Comparison of ENCODE assay signal across 18 mouse cellular contexts in the genomic region with DNA sequence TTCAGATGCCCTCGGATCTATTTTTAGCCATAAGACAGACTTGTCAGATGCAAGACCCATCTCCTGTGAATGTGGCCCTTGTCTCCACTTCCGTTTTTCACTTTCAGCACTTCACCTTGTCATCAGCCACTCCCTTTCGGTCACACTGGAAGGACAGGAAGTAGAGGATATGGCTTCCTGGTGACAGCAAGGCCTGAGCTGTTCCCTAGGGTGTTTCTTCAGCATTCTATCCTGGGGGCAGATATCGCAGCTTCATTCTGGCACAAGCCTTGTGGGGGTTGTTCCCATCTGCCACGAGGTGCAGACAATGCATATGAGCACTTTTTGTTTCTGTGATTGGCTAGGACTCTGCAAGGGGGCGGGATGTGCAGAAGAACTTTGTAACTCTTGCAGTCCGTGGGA.
DNase-seq lines count a peak whose midpoint lies in the region; ATAC-seq and TF ChIP-seq lines count a peak whose summit lies in the region.
"Had no signal": no experiment of that assay in that cellular context is flagged by ENCODE, and none has a peak within 500 bp of the region (broad histone marks: within the 10 kb centered on the region; RNA-seq: fewer than 3 reads in every experiment).

No protein-coding gene starts in this region.

- intact Hi-C loops in left cerebral cortex, postnatal 25 days (cut with DNase I), result loop anchor here (1.0 to 5.0 kb wide), 5 partner anchors 18 to 151 kb away; no protein-coding TSS in a partner anchor

- WGBS in hindbrain, embryonic 14.5 days, result 84% methylated on average over 7 of the region's 7 CpGs
- WGBS in hindbrain, postnatal 0 days, result 79% methylated on average over 7 of the region's 7 CpGs

- H3K4me2 ChIP-seq in CH12.LX (ENCODE audit: insufficient read depth, low read depth, poor library complexity, severe bottlenecking), result peak overlapping the region; percentile 0; the same call in 1 of the 2 replicates
- no peak overlapping the region for H3K4me2 ChIP-seq in hindbrain, embryonic 14.5 days (replicated peaks)
- H3K4me2 ChIP-seq in hindbrain, postnatal 0 days (ENCODE audit: low read depth, low read length), result no peak overlapping the region
- H3K4me2 ChIP-seq: embryonic facial prominence, embryonic 12.5 days; limb, embryonic 15.5 days; midbrain, embryonic 15.5 days had no signal

- TF ChIP-seq RAD21 in CH12.LX (IDR thresholded peaks at IDR 0.05; ENCODE audit: low read depth, low read length), result no peak

- no peaks in the 10 kb centered on the region for H3K9me3 ChIP-seq in CH12.LX (replicated peaks; ENCODE audit: low read length)
- H3K9me3 ChIP-seq in hindbrain, embryonic 14.5 days (ENCODE audit: control insufficient read depth, low read length), result no peaks in the 10 kb centered on the region
- no peaks in the 10 kb centered on the region for H3K9me3 ChIP-seq in hindbrain, postnatal 0 days (ENCODE audit: low read length)
- H3K9me3 ChIP-seq: embryonic facial prominence, embryonic 12.5 days; limb, embryonic 15.5 days; midbrain, embryonic 15.5 days had no signal

- H3K79me2 ChIP-seq in CH12.LX (replicated peaks; ENCODE audit: control insufficient read depth, extremely low read depth, insufficient read depth, poor library complexity, severe bottlenecking), result no peaks in the 10 kb centered on the region

- ATAC-seq in granulocyte monocyte progenitor cell, adult 5-6 weeks (replicated peaks; ENCODE audit: poor library complexity, severe bottlenecking), result peak; percentile 61
- no peak for ATAC-seq in hindbrain, embryonic 14.5 days (ENCODE audit: low FRiP score)
- ATAC-seq in hindbrain, postnatal 0 days, result no peak
- ATAC-seq: liver, postnatal 0 days; midbrain, embryonic 15.5 days had no signal

- DNase-seq in 3134 (ENCODE audit: extremely low read depth, insufficient read length, low spot score) (peak; percentile 10), CH12.LX (ENCODE audit: extremely low read depth) (peak; percentile 88)
- DNase-seq in left cerebral cortex, postnatal 25 days (ENCODE audit: low spot score in 2 of 2), result peak; percentile 57 to 96
- DNase-seq in ovary, postnatal 36 days (ENCODE audit: low spot score), result no peak
- DNase-seq in cerebellum, adult 11-12 months, result no peak
- DNase-seq in hindbrain, embryonic 14.5 days (ENCODE audit: low spot score), result no peak
- DNase-seq in hindbrain, postnatal 0 days (ENCODE audit: low spot score), result no peak
- DNase-seq: cerebellum, postnatal 36 days; gastrocnemius, adult 2 months; heart, postnatal 14 days; kidney, adult 9 months; liver, postnatal 0 days; thymus, postnatal 14 days had no signal

- TF ChIP-seq CTCF in CH12.LX (conservative IDR thresholded peaks at IDR 0.05 in 1 of 2, IDR thresholded peaks at IDR 0.05 in 1 of 2; ENCODE audit: low read depth in 2 of 2, low read length in 2 of 2), result no peak
- TF ChIP-seq CTCF in hindbrain, postnatal 0 days (IDR thresholded peaks at IDR 0.05; ENCODE audit: low read depth), result no peak

- no peak overlapping the region for H3K9ac ChIP-seq in CH12.LX (ENCODE audit: insufficient read depth, low read depth)
- no peak overlapping the region for H3K9ac ChIP-seq in hindbrain, embryonic 14.5 days
- no peak overlapping the region for H3K9ac ChIP-seq in hindbrain, postnatal 0 days (replicated peaks; ENCODE audit: low read length)
- H3K9ac ChIP-seq: embryonic facial prominence, embryonic 12.5 days; limb, embryonic 15.5 days; liver, postnatal 0 days; midbrain, embryonic 15.5 days had no signal

- no peak for TF ChIP-seq POLR2A in CH12.LX (IDR thresholded peaks at IDR 0.05; ENCODE audit: low read depth, low read length)

- dilution Hi-C loops in CH12.LX (cut with MboI; ENCODE audit: extremely low pct_ligation_motif_present, extremely low pct_unique_long_range_greater_than_20kb, low sequenced_read_pairs), result no loop called here

- H3K36me3 ChIP-seq in CH12.LX (replicated peaks in 1 of 2; ENCODE audit: control insufficient read depth in 1 of 2, insufficient read depth in 1 of 2, low read length in 1 of 2), result no peaks in the 10 kb centered on the region
- no peaks in the 10 kb centered on the region for H3K36me3 ChIP-seq in hindbrain, embryonic 14.5 days (replicated peaks; ENCODE audit: control insufficient read depth, insufficient read depth)
- H3K36me3 ChIP-seq in hindbrain, postnatal 0 days (ENCODE audit: insufficient read depth, low read length), result no peaks in the 10 kb centered on the region
- H3K36me3 ChIP-seq: embryonic facial prominence, embryonic 12.5 days; limb, embryonic 15.5 days; midbrain, embryonic 15.5 days had no signal

- in situ Hi-C loops in CH12.LX (cut with MboI; ENCODE audit: low pct_ligation_motif_present, low pct_unique_long_range_greater_than_20kb, low sequenced_read_pairs), result no loop called here

- TF ChIP-seq EP300 in CH12.LX (IDR thresholded peaks at IDR 0.05; ENCODE audit: low read length), result peak; percentile 75

- H3K27me3 ChIP-seq in CH12.LX (replicated peaks), result no peaks in the 10 kb centered on the region
- H3K27me3 ChIP-seq in hindbrain, embryonic 14.5 days (ENCODE audit: control insufficient read depth, insufficient read depth, low read length), result no peaks in the 10 kb centered on the region
- no peaks in the 10 kb centered on the region for H3K27me3 ChIP-seq in hindbrain, postnatal 0 days (ENCODE audit: insufficient read depth, low read length)
- H3K27me3 ChIP-seq: embryonic facial prominence, embryonic 12.5 days; limb, embryonic 15.5 days; midbrain, embryonic 15.5 days had no signal

- no peak overlapping the region for H3K27ac ChIP-seq in CH12.LX (ENCODE audit: insufficient read depth, low read depth)
- no peak overlapping the region for H3K27ac ChIP-seq in hindbrain, embryonic 14.5 days
- H3K27ac ChIP-seq in hindbrain, postnatal 0 days, result no peak overlapping the region
- H3K27ac ChIP-seq: embryonic facial prominence, embryonic 12.5 days; gastrocnemius, adult 2 months; limb, embryonic 15.5 days; macrophage; midbrain, embryonic 15.5 days had no signal

- H3K4me3 ChIP-seq in CH12.LX (replicated peaks in 1 of 3; ENCODE audit: low read depth in 2 of 3, low read length in 2 of 3, poor library complexity in 1 of 3), result no peak overlapping the region
- H3K4me3 ChIP-seq in hindbrain, embryonic 14.5 days (replicated peaks; ENCODE audit: low read length), result no peak overlapping the region
- H3K4me3 ChIP-seq in hindbrain, postnatal 0 days (ENCODE audit: low read length), result no peak overlapping the region
- H3K4me3 ChIP-seq: embryonic facial prominence, embryonic 12.5 days; gastrocnemius, adult 2 months; limb, embryonic 15.5 days; midbrain, embryonic 15.5 days had no signal

- peaks cover 12 to 18% of the 10 kb centered on the region in 2 experiments for H3K4me1 ChIP-seq in CH12.LX (ENCODE audit: control insufficient read depth in 1 of 2, insufficient read depth in 2 of 2)
- no peaks in the 10 kb centered on the region for H3K4me1 ChIP-seq in hindbrain, embryonic 14.5 days (replicated peaks; ENCODE audit: control insufficient read depth, insufficient read depth, low read length)
- no peaks in the 10 kb centered on the region for H3K4me1 ChIP-seq in hindbrain, postnatal 0 days (ENCODE audit: insufficient read depth, low read length)
- H3K4me1 ChIP-seq: embryonic facial prominence, embryonic 12.5 days; limb, embryonic 15.5 days; midbrain, embryonic 15.5 days had no signal

TF ChIP-seq in CH12.LX, 34 proteins besides CTCF, POLR2A, EP300 and RAD21:
- TF ChIP-seq JUND (conservative IDR thresholded peaks at IDR 0.05; ENCODE audit: low read depth, low read length) (no peak), ETS1 (conservative IDR thresholded peaks at IDR 0.05; ENCODE audit: low read depth, low read length) (peak; percentile 47), BHLHE40 (IDR thresholded peaks at IDR 0.05; ENCODE audit: low read depth, low read length) (peak; percentile 67), JUN (IDR thresholded peaks at IDR 0.05; ENCODE audit: insufficient read depth, low read depth, low read length) (0 out of 2 replicates have a peak, but pooled peaks have one; percentile 24), ELF1 (IDR thresholded peaks at IDR 0.05; ENCODE audit: low read depth, low read length) (peak; percentile 73), MEF2A (IDR thresholded peaks at IDR 0.05; ENCODE audit: borderline replicate concordance, low read depth, low read length) (peak; percentile 95), ZC3H11A (IDR thresholded peaks at IDR 0.05; ENCODE audit: low read depth, low read length) (no peak), USF2 (conservative IDR thresholded peaks at IDR 0.05; ENCODE audit: low read depth, low read length) (no peak), IRF4 (IDR thresholded peaks at IDR 0.05; ENCODE audit: low read depth, low read length) (peak; percentile 48; the same call in 1 of the 2 replicates), CHD1 (IDR thresholded peaks at IDR 0.05; ENCODE audit: low read depth, low read length) (no peak)

Comparison
In these comparisons a context has a peak if more than half of its experiments do, and no peak if none do; other contexts are left out.
1. DNase-seq: peak in 3134 (single experiment), CH12.LX (single experiment) and left cerebral cortex, postnatal 25 days (2 of 2); none in ovary, postnatal 36 days (single experiment), cerebellum, adult 11-12 months (single experiment), hindbrain, embryonic 14.5 days (single experiment) and hindbrain, postnatal 0 days (single experiment).